Mouse (Mus musculus) NIH3T3 (cell line): ENCODE data around the gene Kpna1.
"Not testable (repeated sequence)": the region's sequence is repeated elsewhere in the genome, so short reads cannot be mapped to it uniquely, and the experiment has no call there.

Experiments
- DNase-seq: peaks from one replicate; pipeline ENCODE4 v3.0.0-alpha.2; 2012; ENCODE audit warnings: low read depth

Gene Kpna1

DNA sequence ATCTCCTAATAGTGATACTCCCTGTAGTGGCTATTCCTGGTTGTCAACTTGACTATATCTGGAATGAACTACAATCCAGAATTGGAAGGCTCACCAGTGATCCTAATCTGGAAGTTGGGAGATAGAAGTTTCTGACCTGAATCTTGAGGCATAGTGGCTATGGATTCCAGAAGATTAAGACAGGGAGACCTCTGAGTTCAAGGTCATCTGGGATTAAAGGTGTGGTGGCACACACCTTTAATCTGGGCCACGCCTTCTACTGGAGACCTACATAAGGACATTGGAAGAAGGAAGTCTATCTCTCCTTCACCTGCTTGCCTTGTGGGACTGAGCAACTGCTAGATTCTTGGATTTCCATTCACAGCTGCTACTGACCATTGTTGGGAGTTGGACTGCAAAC is at the start of gene Kpna1:
Gene Kpna1, plus strand, starts transcription at position 301 of the 400 bp plus-strand sequence.
- DNase-seq, result not testable (repeated sequence)

DNA sequence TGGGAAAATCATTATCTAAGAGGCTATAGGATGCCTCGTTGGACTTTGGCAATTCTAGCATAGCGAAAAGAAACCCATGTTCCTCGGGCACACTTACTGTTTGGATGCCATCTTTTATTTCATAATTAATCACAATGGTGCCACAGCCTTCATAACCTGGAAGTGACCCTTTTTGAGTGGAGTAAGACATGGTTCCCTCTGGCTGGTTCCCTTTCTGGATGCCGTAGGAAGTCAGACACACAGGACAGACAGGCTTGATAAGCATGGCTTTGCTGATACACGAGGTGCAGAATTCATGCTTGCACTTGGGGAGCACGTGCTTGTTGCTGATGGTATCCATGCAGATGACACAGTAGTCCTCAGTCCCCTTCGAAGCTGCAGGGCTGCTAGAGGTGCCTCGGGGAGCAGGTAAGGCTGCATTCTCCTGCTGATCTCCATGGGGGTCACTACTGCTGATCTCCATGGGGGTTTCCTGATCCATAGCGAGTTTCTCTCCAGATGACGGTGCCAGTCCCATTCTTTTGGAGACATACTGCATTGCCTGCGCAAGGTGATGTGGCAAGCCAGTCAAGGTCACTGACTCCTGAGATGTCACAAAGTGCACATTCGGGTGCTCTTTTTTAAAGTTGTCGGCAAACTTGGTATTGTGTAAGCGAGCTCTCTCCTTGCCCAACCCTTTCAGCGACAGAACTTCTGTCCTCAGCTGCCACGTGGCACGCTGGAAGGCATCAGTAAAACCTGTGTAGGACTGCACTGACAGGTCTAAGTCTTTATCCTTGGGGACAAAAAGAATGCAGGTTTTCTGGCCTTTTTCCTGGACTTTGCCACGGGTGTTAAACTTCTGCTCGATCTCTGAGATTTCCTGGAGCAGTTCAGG is 46.1 kb upstream of the Kpna1 start:
- no peak for DNase-seq

DNA sequence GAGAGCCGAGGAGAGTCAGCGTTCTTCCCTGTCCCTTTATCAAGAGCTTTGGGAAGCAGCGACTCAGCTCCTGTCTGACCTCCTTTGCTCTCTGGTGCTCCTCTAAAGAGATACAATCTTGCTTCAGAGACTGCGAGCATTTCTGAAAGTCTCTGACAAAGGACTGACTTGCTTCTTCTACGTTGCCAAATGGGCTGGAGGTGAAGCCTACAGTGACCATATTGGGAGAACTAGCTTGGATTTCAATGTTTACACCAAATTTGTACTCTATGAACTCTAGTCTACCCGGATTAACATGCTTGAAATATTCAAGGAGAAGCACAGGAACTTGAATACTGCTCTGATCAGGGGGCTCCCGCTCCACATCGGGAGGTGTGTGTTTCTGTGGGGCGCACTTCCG is 45.4 kb upstream of the Kpna1 start:
- DNase-seq, result no peak

DNA sequence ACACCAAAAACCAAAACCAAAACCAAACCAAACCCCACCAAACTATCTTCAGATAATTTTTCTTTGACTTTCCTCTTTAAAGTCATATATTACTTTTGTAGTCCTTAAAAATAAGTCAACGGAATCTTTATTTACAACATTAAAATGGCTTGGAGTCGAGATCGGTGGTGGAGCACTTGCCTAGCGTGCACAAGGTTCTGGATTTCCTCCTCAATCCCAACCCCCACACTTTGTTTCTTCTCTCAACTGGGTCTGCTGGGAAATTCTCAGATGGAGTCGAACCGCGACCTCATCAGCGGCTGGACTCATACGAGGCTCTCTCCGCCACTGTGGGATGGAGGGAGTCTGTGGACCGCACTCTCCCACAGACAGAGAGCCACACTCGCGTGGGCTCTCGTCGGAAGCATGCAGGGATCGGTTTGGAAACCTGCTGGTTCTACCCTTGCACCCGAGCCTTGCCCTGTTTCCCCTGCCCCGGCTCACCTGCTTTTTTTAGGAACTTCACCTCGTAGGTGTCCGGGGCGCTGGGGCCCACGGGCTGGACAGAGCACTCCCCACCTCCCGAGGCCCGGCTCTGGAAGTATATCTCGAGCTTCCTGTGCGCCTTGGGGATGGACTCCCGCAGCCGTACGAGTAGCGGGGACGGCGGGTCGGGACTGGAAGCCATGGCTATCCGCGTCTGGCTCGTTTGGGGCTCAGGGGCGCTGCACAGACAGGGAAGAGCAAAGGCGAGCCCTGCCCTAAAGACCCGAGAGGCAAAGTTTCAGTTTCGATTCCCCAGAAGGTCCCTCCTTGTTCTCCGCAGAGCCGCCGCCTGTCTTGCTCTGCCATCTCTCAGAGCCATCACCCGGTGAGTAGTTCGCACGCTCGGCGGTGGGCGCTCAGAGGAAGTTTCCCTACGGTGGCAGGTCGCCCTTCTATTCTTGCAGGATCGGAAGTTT is 40.1 kb upstream of the Kpna1 start, which contains the start of the genes Parp9 and Dtx3l:
Gene Parp9, plus strand, starts transcription at position 260 of the 941 bp plus-strand sequence.
Gene Dtx3l, minus strand, starts transcription at position 941 of the 941 bp plus-strand sequence.
- DNase-seq, result peak; percentile 68

DNA sequence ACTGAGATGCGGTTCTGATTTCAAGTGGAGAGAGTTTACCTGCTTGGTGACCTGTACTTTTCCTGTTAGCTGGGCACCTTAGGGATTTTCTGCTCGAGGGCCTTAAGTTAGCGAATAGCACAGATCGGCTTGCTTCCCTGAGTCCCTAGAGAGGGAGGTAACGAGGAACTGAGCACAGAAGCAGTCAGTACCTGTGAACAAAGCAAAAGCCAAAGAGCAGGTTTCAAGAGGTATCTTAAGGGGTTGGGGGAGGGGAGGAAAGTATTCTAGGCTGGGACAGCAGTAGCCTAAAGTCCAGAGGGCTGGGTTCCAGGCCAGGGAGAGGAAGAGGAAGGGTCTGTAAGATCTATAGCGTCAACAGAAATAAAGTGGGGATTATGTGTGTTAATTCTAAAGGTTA is 39.3 kb upstream of the Kpna1 start:
- DNase-seq, result no peak

DNA sequence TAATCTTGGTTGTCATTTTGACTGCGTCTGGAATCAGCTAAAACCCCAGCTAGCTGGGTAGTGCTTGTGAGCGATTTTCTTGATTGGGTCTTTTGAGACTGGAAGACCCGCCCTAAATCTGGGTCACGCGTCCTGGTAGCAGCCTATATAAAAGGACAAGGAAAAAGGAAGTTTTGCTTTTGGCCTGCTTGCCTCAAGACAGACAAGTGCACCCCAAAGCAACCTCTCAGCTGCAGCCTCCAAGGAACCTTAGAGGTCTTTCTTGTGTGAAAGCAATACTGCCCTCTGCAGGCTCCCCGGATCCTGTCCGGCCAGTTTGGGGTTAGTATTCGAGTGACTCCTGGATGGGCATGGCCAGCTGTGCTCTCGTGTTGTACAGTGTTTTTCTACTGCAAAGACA is 38.9 kb upstream of the Kpna1 start:
- peak; percentile 91 for DNase-seq

DNA sequence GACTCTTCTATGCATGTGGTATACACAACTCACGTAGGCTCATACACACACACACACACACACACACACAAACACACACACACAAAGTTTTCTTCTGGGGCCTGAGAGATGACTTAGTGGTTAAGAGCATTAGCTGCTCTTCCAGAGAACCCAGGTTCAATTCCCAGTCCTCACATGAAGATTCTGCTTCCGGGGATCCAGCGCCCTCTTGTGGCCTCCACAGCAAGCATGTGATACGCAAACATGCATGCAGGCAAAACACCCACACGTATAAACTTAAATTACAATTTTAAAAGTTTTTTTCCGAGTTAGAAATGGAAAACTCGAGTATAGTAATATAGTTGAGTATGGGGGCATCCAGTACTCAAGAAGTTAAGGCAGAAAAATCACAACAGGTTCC is 37.2 kb upstream of the Kpna1 start:
- peak; percentile 20 for DNase-seq

DNA sequence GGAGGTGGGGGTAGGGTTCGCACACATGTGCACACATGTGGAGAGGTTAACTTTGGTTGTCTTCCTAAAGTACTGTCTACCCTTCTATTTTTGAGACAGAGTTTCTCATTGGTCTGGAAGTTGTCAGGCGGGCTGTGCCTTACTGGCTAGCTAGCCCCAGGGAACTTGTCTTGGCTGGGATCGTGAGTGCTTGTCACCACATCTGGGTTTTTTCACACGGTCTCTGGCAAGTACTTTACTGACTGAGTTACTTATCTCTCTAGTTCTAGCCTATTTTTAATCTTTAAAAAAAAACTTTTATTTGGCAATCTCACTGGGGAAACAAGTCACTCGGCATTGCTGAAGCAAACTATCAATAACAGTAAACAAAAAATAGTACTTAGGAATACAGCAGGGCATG is 29.3 kb upstream of the Kpna1 start:
- peak; percentile 2 for DNase-seq

DNA sequence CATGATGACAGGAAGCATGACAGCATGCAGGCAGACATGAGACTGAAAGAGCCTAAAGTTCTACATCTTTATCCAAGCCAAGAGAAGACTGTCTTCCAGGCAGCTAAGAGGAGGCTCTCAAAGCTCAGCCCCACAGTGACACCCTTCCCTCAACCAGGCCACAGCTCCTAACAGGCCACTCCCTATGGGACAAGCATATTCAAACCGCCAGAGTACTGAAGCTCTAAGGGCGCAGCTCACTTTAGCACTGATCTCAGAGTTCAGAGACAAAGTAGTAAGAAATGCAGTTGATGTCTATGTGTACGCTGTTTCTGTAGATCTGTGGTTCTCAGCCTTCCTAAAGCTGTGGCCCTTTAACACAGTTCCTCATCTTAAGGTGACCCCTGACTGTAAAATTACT is 27.3 kb upstream of the Kpna1 start:
- no peak for DNase-seq

DNA sequence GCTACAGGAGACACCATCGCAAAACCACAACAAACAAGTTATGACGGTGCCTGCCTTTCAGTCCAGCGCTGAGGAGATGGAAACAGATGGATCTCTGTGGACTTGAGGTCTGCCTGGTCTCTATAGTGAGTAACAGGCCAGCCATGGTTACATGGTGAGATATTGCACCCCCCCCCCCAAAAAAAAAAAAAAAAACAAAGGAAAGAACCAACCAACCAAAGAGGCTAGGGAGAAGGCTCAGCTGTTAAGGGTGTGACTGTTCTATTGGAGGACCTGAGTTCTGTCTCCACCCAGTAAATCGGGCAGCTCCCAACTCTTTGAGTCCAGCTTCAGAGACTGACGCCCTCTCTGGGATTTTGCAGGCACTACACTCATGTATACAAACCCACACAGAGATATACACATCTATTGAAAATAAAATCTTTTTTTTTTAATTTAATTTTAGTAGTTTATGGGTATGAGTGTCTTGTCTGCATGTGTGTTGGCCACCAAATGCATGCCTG is 25.9 kb upstream of the Kpna1 start:
- DNase-seq, result no peak

DNA sequence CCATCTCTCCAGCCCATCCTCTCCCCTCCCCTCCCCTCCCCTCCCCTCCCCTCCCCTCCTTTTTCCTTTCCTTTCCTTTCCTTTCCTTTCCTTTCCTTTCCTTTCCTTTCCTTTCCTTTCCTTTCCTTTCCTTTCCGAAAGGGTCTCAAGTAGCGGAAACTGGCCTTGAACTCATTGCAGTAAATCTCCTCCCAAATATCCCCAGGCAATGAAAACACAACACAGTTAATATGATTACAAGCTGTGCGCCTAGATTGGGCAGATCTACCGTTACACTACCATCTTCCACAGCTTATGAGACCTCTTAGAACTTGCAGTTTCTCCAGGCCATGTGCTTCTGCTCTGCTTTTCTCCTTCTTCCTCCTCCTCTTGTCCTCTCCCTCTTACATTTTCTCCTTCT is 12.6 kb upstream of the Kpna1 start:
- not testable (repeated sequence) for DNase-seq

DNA sequence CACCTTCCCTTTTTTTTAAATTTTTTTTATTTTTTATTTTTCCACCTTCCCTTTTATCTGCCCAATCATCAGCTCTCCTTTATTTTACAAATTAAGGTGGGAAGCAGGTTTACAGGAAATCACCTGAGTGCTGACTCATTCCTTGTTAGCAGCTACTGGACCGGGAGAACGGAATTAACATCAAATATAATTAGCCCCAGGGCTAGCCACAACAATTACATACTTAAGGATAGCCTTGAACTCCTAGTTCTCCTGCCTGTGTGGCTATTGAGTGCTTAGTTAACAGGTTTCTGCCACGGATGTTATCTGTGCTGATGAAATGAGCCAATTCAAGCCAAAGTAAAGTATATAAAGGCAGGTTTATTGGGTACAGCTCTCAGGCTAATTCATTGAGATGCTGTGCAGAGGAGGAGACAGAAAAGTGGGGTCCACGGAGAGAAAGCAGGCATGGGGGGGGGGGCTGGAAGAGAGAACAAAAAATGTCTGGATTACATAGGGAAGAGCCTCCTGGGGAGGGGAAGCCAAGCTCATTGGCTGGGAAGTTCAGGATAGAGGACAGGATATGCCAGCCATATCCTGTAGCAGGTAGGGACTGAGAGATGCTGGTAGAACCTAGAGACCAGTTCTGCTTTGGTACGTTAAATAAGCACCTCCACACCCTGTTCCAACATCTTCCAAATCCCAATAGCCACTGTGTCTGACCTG is 12.0 kb upstream of the Kpna1 start:
- DNase-seq, result no peak

DNA sequence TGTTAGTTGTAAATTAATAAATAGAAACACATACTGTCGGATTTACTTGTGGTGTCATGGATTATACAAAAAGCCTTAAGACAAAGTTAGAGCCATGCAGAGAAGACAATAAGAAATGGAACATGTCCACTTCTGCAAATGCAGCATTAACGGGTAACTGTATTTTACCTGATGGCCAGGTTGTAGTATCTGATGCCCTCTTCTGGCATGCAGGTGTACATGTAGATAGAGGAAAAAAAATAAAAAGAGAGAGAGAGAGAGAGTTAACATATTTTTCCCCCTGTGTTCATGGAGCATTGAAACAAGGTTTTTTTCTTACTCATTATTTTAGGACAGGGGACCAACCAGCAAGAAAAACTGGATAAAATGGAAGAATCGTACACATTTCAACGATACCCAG is 11.2 kb upstream of the Kpna1 start:
- DNase-seq, result no peak

DNA sequence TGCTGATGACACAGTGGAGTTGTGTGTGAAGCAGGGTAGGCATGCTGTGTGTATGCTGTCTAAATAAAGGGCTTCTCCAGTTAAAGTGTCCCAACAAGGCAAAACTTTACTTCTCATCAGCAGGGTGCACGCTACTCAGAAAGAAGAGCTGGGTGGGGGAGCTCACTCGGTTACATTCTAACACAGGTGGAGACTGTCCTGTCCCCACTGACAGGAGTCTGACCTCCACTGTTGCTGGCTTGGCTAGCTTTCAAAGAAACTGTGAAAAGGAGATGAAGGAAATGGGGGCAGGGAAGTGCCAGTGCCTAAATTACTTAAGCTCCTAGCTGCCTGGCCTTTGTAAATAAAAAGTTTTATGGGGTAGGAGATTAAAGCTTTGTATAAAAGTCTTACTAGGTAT is 10.4 kb upstream of the Kpna1 start:
- DNase-seq, result no peak

DNA sequence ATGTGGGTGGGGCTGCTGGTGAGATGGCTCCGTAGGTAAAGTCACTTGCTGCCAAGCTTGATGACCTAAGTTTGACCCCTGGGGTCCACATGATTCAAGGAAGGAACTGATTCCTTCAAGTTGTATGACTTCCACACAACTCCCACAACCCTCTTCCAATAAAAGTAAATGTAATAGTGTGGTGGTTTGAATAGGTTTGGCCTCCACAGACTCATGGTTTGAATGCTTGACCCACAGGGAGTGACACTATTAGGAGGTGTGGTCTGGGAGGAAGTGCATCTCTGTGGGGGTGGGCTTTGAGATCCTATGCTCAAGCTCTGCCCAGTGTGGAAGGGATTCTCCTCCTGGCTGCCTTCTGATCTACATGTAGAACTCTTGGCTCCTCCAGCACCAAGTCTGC is 4.5 kb upstream of the Kpna1 start:
- DNase-seq, result no peak

DNA sequence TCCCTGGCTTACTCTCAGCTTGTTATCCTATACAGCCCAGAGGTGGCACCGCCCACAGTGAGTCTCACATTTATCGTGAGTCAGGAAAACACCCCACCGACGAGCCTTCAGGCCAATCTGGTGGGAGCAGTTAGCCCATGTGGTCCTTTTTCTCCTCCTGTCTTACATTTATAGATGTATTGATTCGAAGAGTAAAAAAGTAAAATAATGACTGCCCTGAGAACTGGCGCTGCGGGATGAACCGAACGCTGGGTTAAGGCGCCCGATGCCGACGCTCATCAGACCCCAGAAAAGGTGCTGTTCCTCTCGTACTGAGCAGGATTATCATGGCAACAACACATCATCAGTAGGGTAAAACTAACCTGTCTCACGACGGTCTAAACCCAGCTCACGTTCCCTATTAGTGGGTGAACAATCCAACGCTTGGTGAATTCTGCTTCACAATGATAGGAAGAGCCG is 2.8 kb downstream of the Kpna1 start:
- peak; percentile 100 for DNase-seq

DNA sequence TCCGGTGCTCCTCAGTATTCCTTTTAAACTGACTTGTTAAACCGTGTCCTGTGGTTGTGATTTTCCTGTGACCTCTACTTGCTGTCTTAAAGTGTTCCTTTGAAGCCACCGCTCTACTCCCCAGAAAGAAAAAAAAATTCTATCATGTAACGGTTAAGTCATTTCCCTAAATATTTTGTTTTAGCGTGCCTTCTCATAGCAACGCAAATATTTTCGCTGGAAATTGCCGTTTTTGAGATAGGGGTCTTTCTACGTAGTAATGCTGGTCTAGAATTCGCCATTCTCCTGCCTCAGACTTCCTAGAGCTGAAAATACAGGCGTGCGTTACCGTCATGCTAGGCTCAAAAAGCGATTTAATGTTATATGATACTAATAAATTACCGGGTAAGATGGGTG is 4.0 kb downstream of the Kpna1 start:
- DNase-seq, result no peak

DNA sequence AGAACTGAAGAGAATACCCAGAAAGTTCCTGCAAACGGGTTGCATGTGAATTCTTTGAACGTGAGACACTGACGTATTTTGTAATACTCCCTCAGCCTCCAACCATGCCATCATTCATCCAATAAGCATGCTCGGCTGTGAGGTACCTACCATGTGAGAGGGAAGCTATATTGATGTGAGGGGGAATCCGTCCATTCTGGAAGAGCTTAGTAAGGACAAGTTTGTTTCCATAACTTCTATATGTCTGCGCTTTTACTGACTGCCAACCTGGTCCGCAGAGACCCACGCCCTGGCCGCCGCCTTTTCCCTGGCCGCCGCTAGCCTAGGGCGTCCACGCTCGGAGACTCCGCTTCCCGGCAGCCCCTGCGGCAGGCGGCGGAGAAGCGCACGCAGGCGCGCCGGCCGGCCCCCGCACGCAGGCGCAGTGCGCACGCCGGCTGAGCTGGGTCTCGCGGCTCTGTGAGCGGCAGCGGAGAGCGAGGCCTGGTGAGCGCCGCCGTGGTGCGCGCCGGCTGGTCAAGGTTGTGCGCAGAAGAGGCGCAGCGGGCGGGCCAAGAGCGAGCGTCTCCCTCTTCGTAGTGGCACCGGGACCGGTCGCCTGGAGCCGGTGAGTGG is 4.5 kb downstream of the Kpna1 start:
- DNase-seq, result peak; percentile 94

DNA sequence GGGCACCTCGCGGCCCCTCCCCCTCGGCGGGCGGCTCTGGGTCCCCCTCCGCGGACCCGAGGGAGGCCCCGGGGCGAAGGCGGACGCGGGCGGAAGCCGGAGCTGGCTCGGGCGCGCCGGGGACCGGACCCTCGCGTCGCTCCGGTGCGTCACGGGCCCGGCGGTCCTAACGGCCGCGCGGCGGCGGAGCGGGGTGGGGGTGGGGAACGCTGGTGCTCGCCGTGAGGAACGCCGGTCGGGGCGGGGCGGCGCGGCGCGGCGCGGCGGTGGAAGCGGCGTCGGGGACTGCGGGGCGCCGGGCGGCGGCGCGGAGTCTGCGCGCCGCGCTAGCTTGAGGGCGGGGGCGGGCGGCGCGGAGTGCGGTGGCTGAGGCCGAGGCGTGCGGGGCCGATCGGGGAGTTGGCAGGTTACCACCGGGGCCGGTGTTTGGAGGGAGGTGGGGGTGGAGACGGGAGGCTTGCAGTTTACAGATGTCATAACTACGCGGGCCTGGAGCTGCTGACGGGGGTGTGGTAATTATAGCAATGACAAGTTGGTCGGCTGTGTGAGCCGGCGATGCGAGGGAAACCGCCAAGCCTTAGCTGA is 5.1 kb downstream of the Kpna1 start:
- peak; percentile 60 for DNase-seq

DNA sequence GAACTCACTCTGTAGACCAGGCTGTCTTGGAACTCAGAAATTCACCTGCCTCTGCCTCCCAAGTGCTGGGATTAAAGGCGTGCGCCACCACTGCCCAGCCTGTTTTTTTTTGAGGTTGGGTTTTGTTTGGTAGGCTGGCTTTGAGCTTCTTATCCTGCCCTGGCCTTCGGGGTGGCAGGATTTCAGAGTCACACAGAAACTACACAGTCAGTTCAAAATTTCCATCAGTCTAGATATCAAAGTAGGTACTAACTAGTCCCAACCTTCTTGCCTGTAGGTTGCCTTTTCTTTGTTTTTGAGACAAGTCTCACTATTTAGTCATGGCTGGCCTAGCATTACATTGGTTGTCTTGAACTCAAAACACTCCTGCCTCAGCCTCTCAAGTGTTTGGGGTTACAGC is 5.9 kb downstream of the Kpna1 start:
- peak; percentile 10 for DNase-seq

DNA sequence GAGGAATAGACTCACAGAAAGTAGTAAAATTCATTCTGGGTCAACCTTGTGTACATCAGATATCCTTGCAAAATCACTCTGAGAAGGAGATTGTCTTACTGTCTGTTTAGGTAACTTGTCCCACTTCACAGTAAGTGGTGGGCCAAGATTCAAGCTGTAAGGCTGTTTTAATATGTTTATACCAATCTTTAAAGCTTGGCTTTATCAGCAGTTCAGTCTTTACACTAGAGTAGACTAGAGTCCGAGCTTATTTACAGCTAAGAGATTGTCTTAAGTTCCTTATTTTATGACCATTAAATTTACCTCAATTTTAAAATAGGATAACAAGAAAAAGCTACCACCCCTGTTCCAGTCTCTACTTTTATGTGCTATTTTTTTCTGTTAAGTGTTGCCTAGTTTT is 9.4 kb downstream of the Kpna1 start:
- no peak for DNase-seq
